ENCODE assay signal across 16 mouse cellular contexts in genomic region chr6:146159641-146160040, GRCm38 (mm10).
A peak's percentile ranks its signal among the peaks of the same experiment; 100 is the strongest.
DNase-seq lines count a peak whose midpoint lies in the region; ATAC-seq lines count a peak whose summit lies in the region.
"Had no signal": no experiment of that assay in that cellular context is flagged by ENCODE, and none has a peak within 500 bp of the region (broad histone marks: within the 10 kb centered on the region; RNA-seq: fewer than 3 reads in every experiment).

No protein-coding gene starts in this region.

- no peak for ATAC-seq in inflammation-experienced regulatory T-cells, adult 6 months
- ATAC-seq: activated CD4-positive, CD25-positive, alpha-beta regulatory T cell, adult 4 months; intestine, postnatal 0 days; liver, postnatal 0 days; midbrain, embryonic 13.5 days; Patski had no signal

- peak; percentile 32 for DNase-seq in cerebellum, adult 8-10 months
- no peak for DNase-seq in cerebellum, adult 11-12 months
- DNase-seq in heart, postnatal 4 days: peak; percentile 43
- no peak for DNase-seq in heart, adult 9 months (ENCODE audit: low spot score in 2 of 2)
- peak; percentile 21 for DNase-seq in right cerebral cortex, postnatal 4 days
- DNase-seq in right cerebral cortex, postnatal 10 days (ENCODE audit: low spot score in 2 of 2): no peak
- DNase-seq: gastrocnemius, adult 2 months; liver; liver, postnatal 0 days; lung, postnatal 4 days; thymus, adult 18-20 months had no signal

Comparison
In these comparisons a context has a peak if more than half of its experiments do, and no peak if none do; other contexts are left out.
1. DNase-seq: peak in cerebellum, adult 8-10 months (single experiment), heart, postnatal 4 days (single experiment) and right cerebral cortex, postnatal 4 days (single experiment); none in cerebellum, adult 11-12 months (single experiment), heart, adult 9 months (0 of 2) and right cerebral cortex, postnatal 10 days (0 of 2).